Mouse (Mus musculus): ENCODE results near the gene Sp3.

GRCm38 (mm10) chr2:72898782-72899305 is 81.4 kb downstream of the Sp3 start:
- TF ChIP-seq ZC3H11A (IDR thresholded peaks at IDR 0.05; ENCODE audit: borderline replicate concordance, low read depth, low read length) = no peak
- no peak for TF ChIP-seq MAFK (IDR thresholded peaks at IDR 0.05; ENCODE audit: insufficient read depth, low read depth, low read length)
- TF ChIP-seq HCFC1 (IDR thresholded peaks at IDR 0.05; ENCODE audit: borderline replicate concordance, insufficient read depth, low read length) = no peak
- no peak for TF ChIP-seq ZNF384 (IDR thresholded peaks at IDR 0.05; ENCODE audit: low read depth, low read length)
